Mouse (Mus musculus) kidney, adult 2 months (tissue): ENCODE results near the gene Zfp423. TPM values are rescaled to one million over a fixed set of nuclear protein-coding genes. Genes with fewer than 3 reads are reported as not detected.

ENCODE experiments used
- DNase-seq: peaks from one replicate; pipeline ENCODE4 v3.0.0; 2021
- H3K27ac ChIP-seq: fragments of 200-500 bp; 2 replicates; pipeline ENCODE4 v1.5.1; 2012; ENCODE audit warnings: low read depth, low read length, control low read depth, inconsistent platforms; ENCODE audit not compliant: insufficient read depth
- H3K27me3 ChIP-seq: fragments of 200-500 bp; replicated peaks from 2 replicates; pipeline ENCODE4 v1.6.1; 2012; ENCODE audit warnings: mild to moderate bottlenecking, moderate library complexity, low read length, inconsistent platforms; ENCODE audit not compliant: control insufficient read depth, insufficient read depth
- H3K36me3 ChIP-seq: fragments of 200-500 bp; 2 replicates; pipeline ENCODE4 v1.6.1; 2012; ENCODE audit warnings: mild to moderate bottlenecking, moderate library complexity, low read length, inconsistent platforms; ENCODE audit not compliant: control insufficient read depth, insufficient read depth
- H3K4me1 ChIP-seq: fragments of 200-500 bp; 2 replicates; pipeline ENCODE4 v1.6.1; 2011; ENCODE audit warnings: low read length; ENCODE audit not compliant: control insufficient read depth, insufficient read depth
- H3K4me3 ChIP-seq: fragments of 200-500 bp; 2 replicates; pipeline ENCODE4 v1.5.1; 2011; ENCODE audit warnings: mild to moderate bottlenecking, low read depth, low read length, control low read depth; ENCODE audit not compliant: insufficient read depth
- CTCF ChIP-seq: fragments of 200-500 bp; conservative IDR thresholded peaks from 2 replicates; pipeline ENCODE4 v1.5.1; 2011; ENCODE audit warnings: low read depth, mild to moderate bottlenecking, control low read depth, low read length, moderate library complexity, mixed read lengths; ENCODE audit not compliant: insufficient read depth, insufficient read length
- POLR2A ChIP-seq: fragments of 200-500 bp; IDR thresholded peaks from one replicate; pipeline ENCODE4 v1.6.1; 2011; ENCODE audit warnings: low read depth, low read length, control low read depth
- WGBS: fragments of 180-500 bp; shearing (Covaris S2); methylation state at CpG from one replicate; pipeline ENCODE4 v1.1.7; 2018; 5-methylcytosine and 5-hydroxymethylcytosine counted together
- polyA plus RNA-seq: library from polyadenylated mRNA; depleted of rRNA; stranded (reverse); fragments of >200 nt; gene quantifications from 2 replicates; pipeline ENCODE4 v1.2.3, GENCODE M21; 2012; rRNA removed

Gene Zfp423
- polyA plus RNA-seq, result 4.1 and 5.6 TPM in 2 replicates

DNA sequence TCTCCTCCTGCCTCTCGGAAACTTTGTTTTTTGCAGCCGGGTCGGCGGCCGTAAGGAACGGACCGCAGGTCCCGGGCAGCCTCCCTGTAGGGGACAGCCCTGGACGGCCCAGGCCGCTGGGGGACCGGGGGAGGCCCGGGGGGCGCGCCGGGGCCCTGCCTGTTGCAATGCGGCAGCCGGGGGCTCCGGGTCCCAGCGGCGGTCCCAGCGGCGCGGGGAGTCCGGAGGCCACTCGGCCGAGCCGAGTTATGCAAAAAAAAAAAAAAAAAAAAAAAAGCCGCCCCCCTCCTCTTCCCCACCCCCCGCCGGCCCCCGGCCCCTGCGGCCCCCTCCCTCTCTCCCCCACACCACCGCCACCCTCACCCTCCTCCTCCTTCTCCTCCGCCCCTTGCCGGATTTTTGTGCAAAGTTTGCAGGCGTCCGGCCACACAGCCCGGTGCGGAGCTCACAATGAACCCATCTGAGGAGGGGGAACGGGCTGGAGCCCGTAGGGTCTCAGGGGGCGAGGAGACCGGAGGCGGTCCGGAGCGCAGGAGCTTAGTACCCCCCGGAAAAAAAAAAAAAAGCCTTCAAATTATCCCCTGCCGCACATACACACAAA, at the start of gene Zfp423:
Zfp423 (minus strand) TSS at position 276 of the 601 bp plus-strand sequence.
- no peaks in the 10 kb centered on the region for H3K36me3 ChIP-seq
- H3K27ac ChIP-seq, result peak within 1 kb of the TSS; percentile 73
- DNase-seq, result peak; percentile 29
- TF ChIP-seq POLR2A (no peak), CTCF (no peak)
- H3K27me3 ChIP-seq, result no peaks in the 10 kb centered on the region; the same call in 1 of the 2 replicates
- 2% methylated on average over 41 of the region's 48 CpGs for WGBS
- H3K4me1 ChIP-seq, result no peaks in the 10 kb centered on the region
- H3K4me3 ChIP-seq, result peak within 1 kb of the TSS; percentile 68

- WGBS, result 56% methylated on average over 5 of the region's 5 CpGs
- Histone ChIP-seq H3K27me3 (no peaks in the 10 kb centered on the region), H3K4me3 (no peak overlapping the region), H3K36me3 (no peaks in the 10 kb centered on the region), H3K27ac (no peak overlapping the region), H3K4me1 (peaks cover 3% of the 10 kb centered on the region; the same call in 1 of the 2 replicates)
- TF ChIP-seq POLR2A (no peak), CTCF (no peak)
- DNase-seq, result peak; percentile 28
These were observed 47.4 kb upstream of the Zfp423 start for GRCm38 (mm10) chr8:88006811-88007210.

- 47% methylated on average over 5 of the region's 5 CpGs for WGBS
- Histone ChIP-seq H3K4me3 (no peak overlapping the region), H3K27ac (no peak overlapping the region), H3K27me3 (no peaks in the 10 kb centered on the region), H3K4me1 (no peaks in the 10 kb centered on the region), H3K36me3 (no peaks in the 10 kb centered on the region)
- DNase-seq, result no peak
- TF ChIP-seq POLR2A (no peak), CTCF (no peak)
These were observed 25.4 kb upstream of the Zfp423 start for GRCm38 (mm10) chr8:87984778-87985177.

- H3K36me3 ChIP-seq, result no peaks in the 10 kb centered on the region
- TF ChIP-seq POLR2A (no peak), CTCF (no peak)
- DNase-seq, result no peak
- WGBS, result 62% methylated on average over 8 of the region's 8 CpGs
- no peak overlapping the region for H3K27ac ChIP-seq
- H3K4me3 ChIP-seq, result no peak overlapping the region
- no peaks in the 10 kb centered on the region for H3K4me1 ChIP-seq
- no peaks in the 10 kb centered on the region for H3K27me3 ChIP-seq
These were observed 24.6 kb upstream of the Zfp423 start for GRCm38 (mm10) chr8:87984032-87984431.

- Histone ChIP-seq H3K36me3 (no peaks in the 10 kb centered on the region), H3K4me1 (no peaks in the 10 kb centered on the region), H3K27ac (no peak overlapping the region), H3K27me3 (no peaks in the 10 kb centered on the region), H3K4me3 (no peak overlapping the region)
- no peak for DNase-seq
- TF ChIP-seq CTCF, result no peak
- 42% methylated on average over 4 of the region's 4 CpGs for WGBS
These were observed 23.5 kb upstream of the Zfp423 start for GRCm38 (mm10) chr8:87982936-87983335.

DNA sequence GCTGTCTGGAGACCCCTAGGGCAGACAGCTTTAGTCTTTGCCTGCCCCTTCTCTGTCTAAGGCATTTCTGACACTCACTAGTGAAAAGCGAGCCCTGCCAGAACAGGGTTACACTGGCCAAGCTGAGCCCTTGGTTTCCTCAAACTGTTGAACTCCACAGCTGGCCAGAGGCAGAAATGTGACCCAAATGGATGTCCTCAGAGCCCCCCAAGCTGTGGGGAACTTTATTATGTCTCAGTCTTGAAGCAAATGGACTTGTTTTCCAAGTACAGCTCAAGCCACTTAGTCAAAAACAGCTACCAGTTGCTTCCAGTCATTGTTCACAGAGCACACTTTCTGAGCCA, 16.0 kb upstream of the Zfp423 start:
- Histone ChIP-seq H3K4me3 (no peak overlapping the region), H3K27ac (no peak overlapping the region), H3K4me1 (no peaks in the 10 kb centered on the region), H3K27me3 (no peaks in the 10 kb centered on the region), H3K36me3 (no peaks in the 10 kb centered on the region)
- TF ChIP-seq CTCF (no peak), POLR2A (no peak)
- peak; percentile 16 for DNase-seq
- 69% methylated on average over 1 of the region's 1 CpGs for WGBS

- no peaks in the 10 kb centered on the region for H3K27me3 ChIP-seq
- H3K4me1 ChIP-seq, result no peaks in the 10 kb centered on the region
- H3K36me3 ChIP-seq, result no peaks in the 10 kb centered on the region
- no peak for TF ChIP-seq POLR2A
- no peak for TF ChIP-seq CTCF
- no peak overlapping the region for H3K27ac ChIP-seq
- H3K4me3 ChIP-seq, result peak overlapping the region; percentile 10; the same call in 1 of the 2 replicates
- 5% methylated on average over 24 of the region's 24 CpGs for WGBS
- DNase-seq, result peak; percentile 56
These were observed 15.5 kb upstream of the Zfp423 start for GRCm38 (mm10) chr8:87974759-87975465.
